Mouse (Mus musculus) lung, postnatal 0 days (tissue): ENCODE data around the gene Sumf1. TPM values are rescaled to one million over a fixed set of nuclear protein-coding genes. Genes with fewer than 3 reads are reported as not detected.

ENCODE experiments used
- ATAC-seq: fragments of 200-750 bp; cut with Nextera tagmentation; 2 replicates; pipeline ENCODE4 v1.8.0; 2017; ENCODE audit warnings: moderate library complexity
- DNase-seq: peaks from one replicate; pipeline ENCODE4 v3.0.0-alpha.2; 2016; ENCODE audit warnings: low spot score
- H3K27ac ChIP-seq: fragments of 300-500 bp; sonication (generic); 2 replicates; pipeline ENCODE4 v1.5.1; 2014; ENCODE audit warnings: antibody characterized with exemption, mild to moderate bottlenecking, low read length, mixed read lengths
- H3K27me3 ChIP-seq: fragments of 300-500 bp; sonication (generic); replicated peaks from 2 replicates; pipeline ENCODE4 v1.6.1; 2014; ENCODE audit warnings: low read length, mixed read lengths; ENCODE audit not compliant: insufficient read depth
- H3K36me3 ChIP-seq: fragments of 300-500 bp; sonication (generic); 2 replicates; pipeline ENCODE4 v1.6.1; 2014; ENCODE audit warnings: low read length, mixed read lengths; ENCODE audit not compliant: insufficient read depth
- H3K4me1 ChIP-seq: fragments of 300-500 bp; sonication (generic); 2 replicates; pipeline ENCODE4 v1.6.1; 2014; ENCODE audit warnings: antibody characterized with exemption, low read depth, low read length, mixed read lengths; ENCODE audit not compliant: insufficient read depth
- H3K4me2 ChIP-seq: fragments of 300-500 bp; sonication (generic); replicated peaks from 2 replicates; pipeline ENCODE4 v1.6.1; 2014; ENCODE audit warnings: low read depth, mild to moderate bottlenecking, low read length, moderate library complexity, mixed read lengths
- H3K4me3 ChIP-seq: fragments of 300-500 bp; sonication (generic); 2 replicates; pipeline ENCODE4 v1.5.1; 2014; ENCODE audit warnings: low read depth, low read length
- H3K9ac ChIP-seq: fragments of 300-500 bp; sonication (generic); replicated peaks from 2 replicates; pipeline ENCODE4 v1.6.1; 2014; ENCODE audit warnings: low read depth, mild to moderate bottlenecking
- H3K9me3 ChIP-seq: fragments of 300-500 bp; sonication (generic); 2 replicates; pipeline ENCODE4 v1.6.1; 2016; ENCODE audit warnings: low read length, mixed read lengths
- CTCF ChIP-seq: IDR thresholded peaks from 2 replicates; pipeline ENCODE4 v1.5.1; 2016; ENCODE audit warnings: antibody characterized with exemption, mild to moderate bottlenecking
- EP300 ChIP-seq: IDR thresholded peaks from 2 replicates; pipeline ENCODE4 v1.6.1; 2016; ENCODE audit warnings: antibody characterized with exemption, mild to moderate bottlenecking, control low read depth
- WGBS: fragments of 180-500 bp; shearing (Covaris S2); extraction: QIAGEN DNeasy Blood & Tissue Kit; methylation state at CpG from one replicate; pipeline ENCODE4 v1.1.7; 2014; 5-methylcytosine and 5-hydroxymethylcytosine counted together
- polyA plus RNA-seq: library from polyadenylated mRNA; unstranded; fragments of >200 nt; fragmentation: Nextera tagmentation; extraction: Ambion mirVana; gene quantifications from 2 replicates; pipeline ENCODE4 v1.2.1, GENCODE M21; 2015

Gene Sumf1
- polyA plus RNA-seq, 1 experiment from 2014 or later = 33.4 TPM

DNA sequence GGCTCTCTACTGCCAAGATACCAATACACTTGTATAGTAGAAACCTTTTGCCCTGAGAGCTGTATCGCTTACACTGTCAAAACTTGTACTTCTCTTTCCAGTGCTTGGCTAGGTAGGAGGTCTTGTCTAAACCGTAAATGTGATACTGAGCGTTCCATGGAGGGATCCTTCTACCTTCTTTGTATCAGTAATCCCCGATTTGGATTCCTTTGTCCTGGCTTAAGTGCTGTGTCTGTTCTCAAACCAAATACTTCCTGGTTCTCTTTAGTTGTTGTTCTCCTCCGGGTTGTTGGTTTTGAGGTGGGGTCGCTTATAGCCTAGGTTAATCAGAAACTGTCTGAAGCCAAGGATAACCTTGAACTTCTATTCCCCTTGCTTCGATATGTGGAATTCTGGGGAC is 114.4 kb downstream of the Sumf1 start:
- WGBS = 93% methylated on average over 7 of the region's 7 CpGs
- DNase-seq (no peak), ATAC-seq (no peak)
- Histone ChIP-seq H3K4me2 (no peak overlapping the region), H3K27me3 (no peaks in the 10 kb centered on the region), H3K4me3 (no peak overlapping the region), H3K4me1 (no peaks in the 10 kb centered on the region), H3K9ac (no peak overlapping the region), H3K9me3 (no peaks in the 10 kb centered on the region), H3K27ac (no peak overlapping the region), H3K36me3 (0 out of 2 replicates have a peak, but pooled peaks cover 10% of the 10 kb centered on the region)
- no peak for TF ChIP-seq CTCF
- TF ChIP-seq EP300 = no peak

DNA sequence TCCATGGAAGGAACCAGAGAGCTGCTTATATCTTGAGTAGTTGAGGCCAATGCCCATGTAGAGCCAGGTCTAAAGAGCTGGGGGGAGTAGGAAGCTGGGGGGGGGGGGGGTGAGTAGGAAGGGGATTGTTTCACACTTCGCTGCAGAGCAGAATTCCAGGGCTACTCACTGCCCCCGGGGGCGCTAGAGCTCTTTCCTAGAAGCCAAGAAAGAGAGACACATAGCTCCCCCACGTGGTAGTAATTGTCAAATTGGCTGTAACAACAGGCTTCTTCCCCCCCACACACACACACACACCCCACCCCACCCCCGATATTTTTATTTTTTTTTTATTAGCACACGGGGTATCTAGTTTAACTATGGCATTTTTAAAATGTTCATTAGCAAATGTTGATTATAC is 119.8 kb downstream of the Sumf1 start:
- H3K4me1 ChIP-seq = no peaks in the 10 kb centered on the region
- no peaks in the 10 kb centered on the region for H3K27me3 ChIP-seq
- H3K9ac ChIP-seq = 0 out of 2 replicates have a peak overlapping the region, but pooled peaks have one; percentile 26
- peak overlapping the region; percentile 90 for H3K27ac ChIP-seq
- no peaks in the 10 kb centered on the region for H3K9me3 ChIP-seq
- ATAC-seq = peak; percentile 73
- TF ChIP-seq CTCF = peak; percentile 69
- no peak for TF ChIP-seq EP300
- 7% methylated on average over 6 of the region's 6 CpGs for WGBS
- peak; percentile 94 for DNase-seq
- H3K4me3 ChIP-seq = peak overlapping the region; percentile 51
- H3K4me2 ChIP-seq = peak overlapping the region; percentile 74
- H3K36me3 ChIP-seq = no peaks in the 10 kb centered on the region

DNA sequence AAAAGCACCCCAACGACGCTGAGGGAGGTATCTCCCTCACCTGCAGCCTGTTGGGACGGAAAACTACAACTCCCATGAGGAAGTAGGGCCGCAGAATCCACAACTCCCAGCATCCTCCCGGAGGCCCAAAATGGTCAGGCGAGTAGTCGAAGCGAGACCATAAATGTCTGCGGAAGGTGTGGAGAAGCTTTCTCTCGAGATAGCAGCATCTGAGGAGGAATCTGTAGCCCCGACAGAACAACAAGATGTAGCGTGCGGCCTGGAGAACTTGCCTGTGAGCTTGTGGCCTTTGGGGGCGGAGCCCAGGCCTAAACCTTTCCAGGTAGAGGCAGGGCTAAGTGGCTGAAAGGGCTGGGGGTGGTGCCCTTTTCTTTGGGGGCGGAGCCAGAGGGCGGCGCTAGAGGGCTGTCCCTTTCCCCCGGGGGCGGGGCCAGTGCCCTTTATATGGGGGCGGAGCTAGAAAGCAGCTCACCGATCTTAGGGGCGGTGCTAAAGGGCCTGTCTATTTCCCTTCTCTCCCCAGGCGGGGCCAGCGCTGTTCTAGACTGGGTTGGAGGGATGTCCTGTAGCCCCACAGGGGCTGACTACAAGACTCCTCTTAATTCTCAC is 120.4 kb downstream of the Sumf1 start, which contains the start of gene Setmar:
Gene Setmar (plus strand): TSS at position 128 of the 609 bp plus-strand sequence.
- Histone ChIP-seq H3K27me3 (no peaks in the 10 kb centered on the region), H3K4me1 (no peaks in the 10 kb centered on the region), H3K27ac (peak within 1 kb of the TSS; percentile 90), H3K9ac (peak within 1 kb of the TSS; percentile 34; the same call in 1 of the 2 replicates), H3K4me3 (peak within 1 kb of the TSS; percentile 51), H3K4me2 (peak within 1 kb of the TSS; percentile 74), H3K36me3 (no peaks in the 10 kb centered on the region), H3K9me3 (no peaks in the 10 kb centered on the region)
- peak; percentile 95 for ATAC-seq
- 1% methylated on average over 21 of the region's 24 CpGs for WGBS
- TF ChIP-seq CTCF (no peak; the same call in none of the 2 replicates), EP300 (no peak)
- peak; percentile 98 for DNase-seq

DNA sequence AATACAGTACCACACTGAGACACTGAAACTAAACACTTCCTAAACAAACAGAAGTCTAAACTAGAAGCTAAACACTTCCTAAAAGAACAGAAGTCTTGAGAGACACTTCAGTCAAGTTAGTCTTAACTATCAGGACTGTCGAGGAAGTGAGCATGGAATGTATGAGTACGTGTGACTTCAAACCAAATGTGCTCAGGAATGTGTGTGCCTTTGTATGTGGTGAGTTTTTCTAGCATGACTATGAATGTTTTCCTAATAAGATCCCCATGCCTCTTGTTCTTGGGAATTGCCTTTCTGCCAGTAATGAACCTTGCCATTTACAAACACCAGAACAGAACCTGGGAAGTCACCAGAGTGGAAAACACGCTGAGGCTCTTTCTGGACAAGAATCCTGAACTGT is 124.3 kb downstream of the Sumf1 start:
- ATAC-seq (no peak), DNase-seq (peak; percentile 68)
- WGBS = 44% methylated on average over 3 of the region's 3 CpGs
- H3K9me3 ChIP-seq = no peaks in the 10 kb centered on the region
- H3K9ac ChIP-seq = no peak overlapping the region
- H3K27me3 ChIP-seq = no peaks in the 10 kb centered on the region
- no peaks in the 10 kb centered on the region for H3K4me1 ChIP-seq
- no peak overlapping the region for H3K27ac ChIP-seq
- TF ChIP-seq CTCF (no peak), EP300 (peak; percentile 79)
- no peaks in the 10 kb centered on the region for H3K36me3 ChIP-seq
- no peak overlapping the region for H3K4me2 ChIP-seq
- H3K4me3 ChIP-seq = no peak overlapping the region

DNA sequence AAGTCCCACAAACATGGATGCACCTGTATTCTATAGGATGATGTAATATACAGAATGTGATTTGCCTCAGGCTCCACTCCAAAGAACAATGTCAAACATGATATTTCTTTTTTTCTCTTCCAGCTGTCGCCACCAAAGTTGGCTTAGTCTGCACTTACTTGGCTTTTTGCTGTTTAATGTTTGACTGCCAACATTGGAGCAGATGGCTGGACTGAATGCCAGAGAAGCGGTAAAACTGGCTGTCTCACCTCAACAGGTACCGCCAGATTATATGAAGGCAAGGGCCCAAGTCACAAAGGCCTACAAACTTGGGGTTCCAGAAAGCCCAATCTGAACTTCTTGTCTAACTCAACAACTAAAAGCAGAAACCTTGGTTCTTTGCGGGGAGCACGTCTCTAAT is 127.3 kb downstream of the Sumf1 start:
- TF ChIP-seq EP300 (no peak), CTCF (no peak)
- 76% methylated on average over 5 of the region's 5 CpGs for WGBS
- H3K27ac ChIP-seq = no peak overlapping the region
- ATAC-seq (no peak), DNase-seq (no peak)
- no peaks in the 10 kb centered on the region for H3K9me3 ChIP-seq
- no peaks in the 10 kb centered on the region for H3K4me1 ChIP-seq
- no peaks in the 10 kb centered on the region for H3K27me3 ChIP-seq
- H3K36me3 ChIP-seq = no peaks in the 10 kb centered on the region
- H3K9ac ChIP-seq = no peak overlapping the region
- no peak overlapping the region for H3K4me3 ChIP-seq
- H3K4me2 ChIP-seq = no peak overlapping the region

DNA sequence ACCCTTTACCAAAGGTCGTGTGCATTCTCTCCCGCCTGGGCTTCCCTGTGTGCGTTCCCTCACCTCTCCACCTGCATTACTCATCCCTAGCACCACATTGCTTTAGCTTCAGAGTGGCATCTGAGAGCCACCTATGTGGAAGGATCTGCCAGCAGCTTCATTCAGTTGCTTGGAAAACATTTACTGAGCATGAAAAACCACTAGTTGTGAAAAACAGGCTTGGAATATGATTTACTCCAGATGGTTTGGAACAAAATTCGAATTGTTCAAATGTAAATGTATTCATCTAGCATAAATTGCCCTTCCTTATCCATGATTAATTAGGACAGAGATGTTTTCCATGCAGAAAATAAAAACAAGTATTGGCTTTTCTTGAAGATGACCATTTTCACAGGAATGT is 128.0 kb downstream of the Sumf1 start:
- Histone ChIP-seq H3K36me3 (no peaks in the 10 kb centered on the region), H3K9ac (no peak overlapping the region), H3K4me3 (no peak overlapping the region), H3K4me2 (no peak overlapping the region), H3K27me3 (no peaks in the 10 kb centered on the region), H3K27ac (no peak overlapping the region), H3K9me3 (no peaks in the 10 kb centered on the region), H3K4me1 (no peaks in the 10 kb centered on the region)
- ATAC-seq (no peak), DNase-seq (no peak)
- TF ChIP-seq EP300 (no peak), CTCF (no peak)
- WGBS = 45% methylated on average over 4 of the region's 4 CpGs

Other genes with a start within 250 kb of the Sumf1 start
- 5.3 and 6.6 TPM in 2 replicates for gene Setmar, start 120.5 kb downstream of the Sumf1 start, polyA plus RNA-seq
- 9.2 and 11.6 TPM in 2 replicates for gene Itpr1, start 27.5 kb upstream of the Sumf1 start, polyA plus RNA-seq